Mouse (Mus musculus) testis, adult 2 months (tissue): ENCODE data around the gene Zfp987.
"Not testable (repeated sequence)": the region's sequence is repeated elsewhere in the genome, so short reads cannot be mapped to it uniquely, and the experiment has no call there.

Experiments used
- CTCF ChIP-seq: fragments of 200-500 bp; IDR thresholded peaks from 2 replicates; pipeline ENCODE4 v1.5.1; 2012; ENCODE audit warnings: low read depth, mild to moderate bottlenecking, inconsistent platforms, low read length, moderate library complexity; ENCODE audit not compliant: control insufficient read depth, insufficient read depth, insufficient replicate concordance
- POLR2A ChIP-seq: fragments of 200-500 bp; IDR thresholded peaks from 2 replicates; pipeline ENCODE4 v1.6.1; 2012; ENCODE audit warnings: low read depth, mild to moderate bottlenecking, inconsistent platforms, low read length, moderate library complexity; ENCODE audit not compliant: control insufficient read depth

DNA sequence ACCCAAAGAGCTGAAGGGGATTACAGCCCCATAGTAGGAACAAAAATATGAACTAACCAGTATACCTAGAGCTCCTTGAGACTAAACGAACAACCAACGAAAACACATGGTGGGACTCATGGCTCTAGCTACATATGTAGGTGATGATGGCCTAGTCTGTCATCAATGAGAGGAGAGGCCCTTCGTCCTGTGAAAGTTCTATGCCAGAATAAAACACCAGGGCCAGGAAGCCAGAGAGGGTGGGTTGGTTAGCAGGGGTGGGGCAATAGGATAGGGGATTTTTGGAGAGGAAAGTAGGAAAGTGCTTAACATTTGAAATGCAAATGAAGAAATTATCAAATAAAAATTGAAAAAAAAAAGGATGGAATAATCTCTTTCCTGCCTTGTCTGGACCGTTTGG lies 65.8 kb downstream of the Zfp987 start:
- TF ChIP-seq CTCF, POLR2A: not testable (repeated sequence)
